Mouse (Mus musculus) lung, embryonic 16.5 days (tissue): ENCODE measurements around the gene Ttll5. TPM values are rescaled to one million over a fixed set of nuclear protein-coding genes. Genes with fewer than 3 reads are reported as not detected.
A peak's percentile ranks its signal among the peaks of the same experiment; 100 is the strongest.

Experiments used
- ATAC-seq: fragments of 200-750 bp; cut with Nextera tagmentation; 2 replicates; pipeline ENCODE4 v1.8.0; 2017; ENCODE audit warnings: low read depth, mild to moderate bottlenecking, moderate library complexity
- H3K27ac ChIP-seq: fragments of 300-500 bp; sonication (generic); 2 replicates; pipeline ENCODE4 v1.5.1; 2014; ENCODE audit warnings: mild to moderate bottlenecking, control low read depth, low read length
- H3K27me3 ChIP-seq: fragments of 300-500 bp; sonication (generic); 2 replicates; pipeline ENCODE4 v1.6.1; 2014; ENCODE audit warnings: low read depth, low read length, mixed read lengths; ENCODE audit not compliant: control insufficient read depth, insufficient read depth
- H3K36me3 ChIP-seq: fragments of 300-500 bp; sonication (generic); 2 replicates; pipeline ENCODE4 v1.6.1; 2014; ENCODE audit warnings: low read length; ENCODE audit not compliant: control insufficient read depth, insufficient read depth
- H3K4me1 ChIP-seq: fragments of 300-500 bp; sonication (generic); replicated peaks from 2 replicates; pipeline ENCODE4 v1.6.1; 2014; ENCODE audit warnings: low read length, mixed read lengths; ENCODE audit not compliant: control insufficient read depth, insufficient read depth
- H3K4me2 ChIP-seq: fragments of 300-500 bp; sonication (generic); 2 replicates; pipeline ENCODE4 v1.6.1; 2014; ENCODE audit warnings: low read depth, low read length, control low read depth
- H3K4me3 ChIP-seq: fragments of 300-500 bp; sonication (generic); 2 replicates; pipeline ENCODE4 v1.5.1; 2014; ENCODE audit warnings: mild to moderate bottlenecking, low read length, control low read depth
- H3K9ac ChIP-seq: fragments of 300-500 bp; sonication (generic); 2 replicates; pipeline ENCODE4 v1.6.1; 2014; ENCODE audit warnings: low read length, control low read depth
- H3K9me3 ChIP-seq: fragments of 300-500 bp; sonication (generic); 2 replicates; pipeline ENCODE4 v1.6.1; 2016; ENCODE audit warnings: low read length; ENCODE audit not compliant: control insufficient read depth
- WGBS: fragments of 180-500 bp; shearing (Covaris S2); extraction: QIAGEN DNeasy Blood & Tissue Kit; methylation state at CpG from one replicate; pipeline ENCODE4 v1.1.7; 2014; 5-methylcytosine and 5-hydroxymethylcytosine counted together
- polyA plus RNA-seq: library from polyadenylated mRNA; unstranded; fragments of >200 nt; fragmentation: Nextera tagmentation; extraction: Ambion mirVana; gene quantifications from 2 replicates; pipeline ENCODE4 v1.2.1, GENCODE M21; 2015

The Ttll5 gene
- polyA plus RNA-seq, 1 experiment from 2014 or later: 17.5 TPM

- H3K36me3 ChIP-seq: no peaks in the 10 kb centered on the region
- peaks cover 26% of the 10 kb centered on the region for H3K4me1 ChIP-seq
- H3K27me3 ChIP-seq: no peaks in the 10 kb centered on the region
- H3K4me3 ChIP-seq: no peak overlapping the region
- WGBS: 46% methylated on average over 4 of the region's 4 CpGs
- no peaks in the 10 kb centered on the region for H3K9me3 ChIP-seq
- peak overlapping the region; percentile 54 for H3K27ac ChIP-seq
- no peak overlapping the region for H3K4me2 ChIP-seq
- peak; percentile 66 for ATAC-seq
- H3K9ac ChIP-seq: no peak overlapping the region
Observed at GRCm38 (mm10) chr12:85974030-85974429, 149.6 kb downstream of the Ttll5 start.

- no peak overlapping the region for H3K9ac ChIP-seq
- no peaks in the 10 kb centered on the region for H3K4me1 ChIP-seq
- no peak for ATAC-seq
- WGBS: 70% methylated on average over 5 of the region's 5 CpGs
- H3K27ac ChIP-seq: no peak overlapping the region
- no peak overlapping the region for H3K4me2 ChIP-seq
- no peaks in the 10 kb centered on the region for H3K9me3 ChIP-seq
- H3K36me3 ChIP-seq: no peaks in the 10 kb centered on the region
- no peaks in the 10 kb centered on the region for H3K27me3 ChIP-seq
- H3K4me3 ChIP-seq: no peak overlapping the region
Observed at GRCm38 (mm10) chr12:85979996-85980395, 155.5 kb downstream of the Ttll5 start.

GRCm38 (mm10) chr12:85985524-85985923, 161.1 kb downstream of the Ttll5 start:
- no peak overlapping the region for H3K27ac ChIP-seq

GRCm38 (mm10) chr12:85986024-85986423, 161.6 kb downstream of the Ttll5 start:
- Histone ChIP-seq H3K27ac (no peak overlapping the region), H3K4me2 (no peak overlapping the region), H3K9me3 (no peaks in the 10 kb centered on the region), H3K4me3 (no peak overlapping the region), H3K9ac (no peak overlapping the region), H3K36me3 (no peaks in the 10 kb centered on the region; the same call in 1 of the 2 replicates), H3K27me3 (no peaks in the 10 kb centered on the region), H3K4me1 (peaks cover 16% of the 10 kb centered on the region)
- no peak for ATAC-seq
- WGBS: 56% methylated on average over 7 of the region's 7 CpGs

More at GRCm38 (mm10) chr12:85985524-85985923, 161.1 kb downstream of the Ttll5 start:
- ATAC-seq: no peak
- no peak overlapping the region for H3K9ac ChIP-seq
- no peaks in the 10 kb centered on the region for H3K36me3 ChIP-seq
- H3K4me1 ChIP-seq: peaks cover 16% of the 10 kb centered on the region
- no peak overlapping the region for H3K4me3 ChIP-seq
- no peaks in the 10 kb centered on the region for H3K27me3 ChIP-seq
- no peaks in the 10 kb centered on the region for H3K9me3 ChIP-seq
- WGBS: 57% methylated on average over 4 of the region's 4 CpGs
- H3K4me2 ChIP-seq: no peak overlapping the region

GRCm38 (mm10) chr12:85986540-85987443, 162.3 kb downstream of the Ttll5 start:
- ATAC-seq: peak; percentile 75; the same call in 1 of the 2 replicates
- no peaks in the 10 kb centered on the region for H3K27me3 ChIP-seq
- H3K27ac ChIP-seq: no peak overlapping the region
- no peaks in the 10 kb centered on the region; the same call in 1 of the 2 replicates for H3K36me3 ChIP-seq
- no peak overlapping the region for H3K9ac ChIP-seq
- H3K4me2 ChIP-seq: peak overlapping the region; percentile 16; the same call in 1 of the 2 replicates
- 42% methylated on average over 13 of the region's 13 CpGs for WGBS
- no peaks in the 10 kb centered on the region for H3K9me3 ChIP-seq
- peaks cover 16% of the 10 kb centered on the region for H3K4me1 ChIP-seq
- no peak overlapping the region for H3K4me3 ChIP-seq

GRCm38 (mm10) chr12:85987444-85987889, 163.0 kb downstream of the Ttll5 start:
- no peak overlapping the region for H3K27ac ChIP-seq
- H3K4me3 ChIP-seq: no peak overlapping the region
- H3K4me1 ChIP-seq: peaks cover 16% of the 10 kb centered on the region
- no peaks in the 10 kb centered on the region for H3K27me3 ChIP-seq
- no peaks in the 10 kb centered on the region; the same call in 1 of the 2 replicates for H3K36me3 ChIP-seq
- 77% methylated on average over 5 of the region's 5 CpGs for WGBS
- H3K9me3 ChIP-seq: no peaks in the 10 kb centered on the region
- no peak overlapping the region for H3K4me2 ChIP-seq
- ATAC-seq: no peak
- H3K9ac ChIP-seq: no peak overlapping the region

GRCm38 (mm10) chr12:85988121-85988520, 163.7 kb downstream of the Ttll5 start:
- no peak for ATAC-seq
- Histone ChIP-seq H3K27me3 (no peaks in the 10 kb centered on the region), H3K4me1 (peaks cover 16% of the 10 kb centered on the region), H3K27ac (0 out of 2 replicates have a peak overlapping the region, but pooled peaks have one; percentile 41), H3K4me2 (no peak overlapping the region), H3K4me3 (no peak overlapping the region), H3K9ac (no peak overlapping the region), H3K9me3 (no peaks in the 10 kb centered on the region), H3K36me3 (no peaks in the 10 kb centered on the region; the same call in 1 of the 2 replicates)
- 83% methylated on average over 4 of the region's 4 CpGs for WGBS

- ATAC-seq: peak; percentile 67
- no peaks in the 10 kb centered on the region; the same call in 1 of the 2 replicates for H3K36me3 ChIP-seq
- H3K4me3 ChIP-seq: no peak overlapping the region
- H3K27ac ChIP-seq: peak overlapping the region; percentile 41; the same call in 1 of the 2 replicates
- peaks cover 16% of the 10 kb centered on the region for H3K4me1 ChIP-seq
- no peak overlapping the region for H3K4me2 ChIP-seq
- H3K27me3 ChIP-seq: no peaks in the 10 kb centered on the region
- H3K9ac ChIP-seq: no peak overlapping the region
- no peaks in the 10 kb centered on the region for H3K9me3 ChIP-seq
- 21% methylated on average over 4 of the region's 4 CpGs for WGBS
Observed at GRCm38 (mm10) chr12:85988818-85989377, 164.4 kb downstream of the Ttll5 start.
